Mouse (Mus musculus) neutrophil, adult 65 days (primary cell): ENCODE measurements around the gene Cyp2j9. TPM values are rescaled to one million over a fixed set of nuclear protein-coding genes. Genes with fewer than 3 reads are reported as not detected.

Experiments
- total RNA-seq: library from RNA; stranded (reverse); gene quantifications from 2 replicates; pipeline ENCODE4 v1.2.4, GENCODE M21; 2023

Cyp2j9 gene
- total RNA-seq: not detected in 2 replicates

GRCm38 (mm10) chr4:96590911-96591790, at the start of gene Cyp2j9:
Gene Cyp2j9 (minus strand): TSS chr4:96591578.

GRCm38 (mm10) chr4:96553133-96553819, 38.1 kb downstream of the Cyp2j9 start, which contains the start of gene Cyp2j6:
Gene Cyp2j6 (minus strand): TSS chr4:96553661.

Other genes starting within 250 kb of the Cyp2j9 start
- gene Cyp2j11, start 242.9 kb downstream of the Cyp2j9 start, total RNA-seq: not detected in 2 replicates
- gene Cyp2j8, start 84.2 kb downstream of the Cyp2j9 start, total RNA-seq: not detected in 2 replicates
- gene Cyp2j6, start 37.9 kb downstream of the Cyp2j9 start, total RNA-seq: 0.18 TPM in 1 of 2 replicates, not detected in the other
- not detected in 2 replicates for gene Cyp2j5, start 72.6 kb upstream of the Cyp2j9 start, total RNA-seq
- not detected in 2 replicates for gene Gm12695, start 193.6 kb upstream of the Cyp2j9 start, total RNA-seq